Mouse (Mus musculus): ENCODE measurements around the gene Zfp36l3.

GRCm38 (mm10) chrX:53757736-53758135 is 18.5 kb downstream of the Zfp36l3 start, which contains the start of gene 1700013H16Rik:
- TF ChIP-seq CTCF (IDR thresholded peaks at IDR 0.05; ENCODE audit: insufficient read depth, low read depth, low read length) (no peak), POLR2A (IDR thresholded peaks at IDR 0.05; ENCODE audit: insufficient read depth, low read depth, low read length) (no peak)

All from olfactory bulb, adult 2 months (tissue).